Mouse (Mus musculus) cortical plate, adult 2 months (tissue): ENCODE measurements around the gene Ptgds.

Experiments used
- CTCF ChIP-seq: fragments of 200-500 bp; IDR thresholded peaks from 2 replicates; pipeline ENCODE4 v1.5.1; 2011; ENCODE audit warnings: mild to moderate bottlenecking, control low read depth, low read length; ENCODE audit not compliant: insufficient read depth; ENCODE audit errors: extremely low read depth
- POLR2A ChIP-seq: fragments of 200-500 bp; IDR thresholded peaks from 2 replicates; pipeline ENCODE4 v1.6.1; 2011; ENCODE audit warnings: mild to moderate bottlenecking, low read length, control low read depth; ENCODE audit not compliant: insufficient read depth; ENCODE audit errors: extremely low read depth

- no peak for TF ChIP-seq POLR2A
- no peak for TF ChIP-seq CTCF
These were observed 18.8 kb upstream of the Ptgds start for GRCm38 (mm10) chr2:25488671-25489068.
